Mouse (Mus musculus) hindbrain, embryonic 12.5 days (tissue): ENCODE results near the gene Krt12. TPM values are rescaled to one million over a fixed set of nuclear protein-coding genes. Genes with fewer than 3 reads are reported as not detected.

Experiments
- ATAC-seq: fragments of 200-750 bp; cut with Nextera tagmentation; 2 replicates; pipeline ENCODE4 v1.8.0; 2017; ENCODE audit warnings: moderate TSS enrichment; ENCODE audit not compliant: low FRiP score
- H3K27ac ChIP-seq: fragments of 300-500 bp; sonication (generic); 2 replicates; pipeline ENCODE4 v1.5.1; 2016; ENCODE audit warnings: mild to moderate bottlenecking
- H3K27me3 ChIP-seq: fragments of 300-500 bp; sonication (generic); 2 replicates; pipeline ENCODE4 v1.6.1; 2016; ENCODE audit warnings: mild to moderate bottlenecking
- H3K36me3 ChIP-seq: fragments of 300-500 bp; sonication (generic); 2 replicates; pipeline ENCODE4 v1.6.1; 2016; ENCODE audit warnings: mild to moderate bottlenecking
- H3K4me1 ChIP-seq: fragments of 300-500 bp; sonication (generic); 2 replicates; pipeline ENCODE4 v1.6.1; 2016
- H3K4me2 ChIP-seq: fragments of 300-500 bp; sonication (generic); replicated peaks from 2 replicates; pipeline ENCODE4 v1.6.1; 2016; ENCODE audit warnings: mild to moderate bottlenecking
- H3K4me3 ChIP-seq: fragments of 300-500 bp; sonication (generic); 2 replicates; pipeline ENCODE4 v1.5.1; 2016; ENCODE audit warnings: mild to moderate bottlenecking
- H3K9ac ChIP-seq: fragments of 300-500 bp; sonication (generic); 2 replicates; pipeline ENCODE4 v1.6.1; 2016; ENCODE audit warnings: mild to moderate bottlenecking, moderate library complexity
- H3K9me3 ChIP-seq: fragments of 300-500 bp; sonication (generic); replicated peaks from 2 replicates; pipeline ENCODE4 v1.6.1; 2016; ENCODE audit warnings: mild to moderate bottlenecking
- WGBS: fragments of 180-500 bp; shearing (Covaris S2); methylation state at CpG from one replicate; pipeline ENCODE4 v1.1.7; 2016; 5-methylcytosine and 5-hydroxymethylcytosine counted together
- polyA plus RNA-seq: library from polyadenylated mRNA; unstranded; fragments of >200 nt; fragmentation: Nextera tagmentation; extraction: Ambion mirVana; gene quantifications from 2 replicates; pipeline ENCODE4 v1.2.1, GENCODE M21; 2016

Gene Krt12
- polyA plus RNA-seq, 1 experiment from 2014 or later, result 0.12 TPM

- Histone ChIP-seq H3K36me3 (no peaks in the 10 kb centered on the region), H3K4me3 (no peak overlapping the region), H3K27me3 (no peaks in the 10 kb centered on the region), H3K27ac (no peak overlapping the region), H3K9me3 (no peaks in the 10 kb centered on the region), H3K4me2 (no peak overlapping the region), H3K9ac (no peak overlapping the region), H3K4me1 (no peaks in the 10 kb centered on the region)
- ATAC-seq, result no peak
- 83% methylated on average over 4 of the region's 4 CpGs for WGBS
Observed at GRCm38 (mm10) chr11:99436625-99437024, 14.6 kb upstream of the Krt12 start.

- Histone ChIP-seq H3K27ac (no peak overlapping the region), H3K4me1 (peaks cover 5% of the 10 kb centered on the region; the same call in 1 of the 2 replicates), H3K36me3 (no peaks in the 10 kb centered on the region), H3K4me3 (no peak overlapping the region), H3K9me3 (no peaks in the 10 kb centered on the region), H3K4me2 (no peak overlapping the region), H3K9ac (no peak overlapping the region), H3K27me3 (no peaks in the 10 kb centered on the region)
- ATAC-seq, result no peak
- 41% methylated on average over 12 of the region's 12 CpGs for WGBS
Observed at GRCm38 (mm10) chr11:99430670-99431069, 8.6 kb upstream of the Krt12 start.

DNA sequence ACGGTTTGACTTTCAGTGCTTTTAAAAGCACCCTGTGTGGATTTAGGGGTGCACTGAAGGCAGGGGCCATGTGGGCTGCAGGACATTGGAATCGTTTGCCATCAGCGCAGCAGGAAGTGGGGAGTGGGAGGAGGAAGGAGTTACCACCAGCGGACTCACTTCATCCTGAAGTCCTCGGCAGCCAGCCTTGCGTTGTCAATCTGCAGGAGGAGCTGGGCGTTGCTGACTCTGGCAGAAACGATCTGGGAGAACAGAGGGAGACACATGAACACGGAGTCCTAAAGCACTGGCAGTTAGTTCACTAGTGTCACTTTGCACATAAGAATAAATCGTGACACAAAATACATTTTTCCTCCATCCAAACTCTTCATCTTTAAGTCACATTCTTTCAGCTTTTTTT lies 1.5 kb downstream of the Krt12 start:
- H3K36me3 ChIP-seq, result no peaks in the 10 kb centered on the region
- no peak overlapping the region for H3K4me2 ChIP-seq
- 59% methylated on average over 10 of the region's 10 CpGs for WGBS
- no peak overlapping the region for H3K4me3 ChIP-seq
- no peaks in the 10 kb centered on the region for H3K4me1 ChIP-seq
- ATAC-seq, result no peak
- no peak overlapping the region for H3K27ac ChIP-seq
- peaks cover 5% of the 10 kb centered on the region; the same call in 1 of the 2 replicates for H3K27me3 ChIP-seq
- no peaks in the 10 kb centered on the region for H3K9me3 ChIP-seq
- no peak overlapping the region for H3K9ac ChIP-seq

DNA sequence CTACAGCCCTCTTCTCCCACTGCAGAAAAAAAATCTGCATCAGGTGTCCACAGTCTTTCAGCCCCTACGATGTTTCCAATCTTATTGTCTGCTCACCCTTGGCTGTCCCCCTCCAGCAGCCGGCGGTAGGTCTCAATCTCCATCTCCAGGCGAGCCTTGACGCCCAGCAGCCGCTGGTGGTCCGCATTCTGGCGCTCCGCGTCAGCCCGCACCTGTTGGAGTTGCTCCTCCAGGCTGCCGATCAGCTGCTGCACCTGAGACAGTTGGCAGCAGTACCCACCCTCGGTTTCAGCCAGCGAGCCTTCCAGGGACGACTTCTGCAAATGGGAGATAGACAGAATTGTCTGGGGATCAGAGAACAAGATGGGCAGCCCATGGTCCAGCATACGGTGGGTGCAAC lies 4.2 kb downstream of the Krt12 start:
- H3K4me2 ChIP-seq, result no peak overlapping the region
- peaks cover 5% of the 10 kb centered on the region; the same call in 1 of the 2 replicates for H3K27me3 ChIP-seq
- WGBS, result 67% methylated on average over 16 of the region's 16 CpGs
- no peak overlapping the region for H3K9ac ChIP-seq
- H3K4me3 ChIP-seq, result no peak overlapping the region
- no peaks in the 10 kb centered on the region for H3K36me3 ChIP-seq
- H3K9me3 ChIP-seq, result no peaks in the 10 kb centered on the region
- ATAC-seq, result no peak
- no peak overlapping the region for H3K27ac ChIP-seq
- no peaks in the 10 kb centered on the region for H3K4me1 ChIP-seq

GRCm38 (mm10) chr11:99416902-99417301 lies 5.2 kb downstream of the Krt12 start:
- H3K4me1 ChIP-seq, result no peaks in the 10 kb centered on the region
- H3K4me3 ChIP-seq, result no peak overlapping the region
- no peaks in the 10 kb centered on the region for H3K36me3 ChIP-seq
- peaks cover 5% of the 10 kb centered on the region; the same call in 1 of the 2 replicates for H3K27me3 ChIP-seq
- no peaks in the 10 kb centered on the region for H3K9me3 ChIP-seq
- no peak overlapping the region for H3K9ac ChIP-seq
- no peak overlapping the region for H3K27ac ChIP-seq
- H3K4me2 ChIP-seq, result no peak overlapping the region
- no peak for ATAC-seq
- WGBS, result 86% methylated on average over 13 of the region's 13 CpGs

- ATAC-seq, result no peak
- Histone ChIP-seq H3K4me3 (no peak overlapping the region), H3K27ac (no peak overlapping the region), H3K27me3 (peaks cover 5% of the 10 kb centered on the region; the same call in 1 of the 2 replicates), H3K4me2 (no peak overlapping the region), H3K9me3 (no peaks in the 10 kb centered on the region), H3K36me3 (no peaks in the 10 kb centered on the region), H3K9ac (no peak overlapping the region), H3K4me1 (no peaks in the 10 kb centered on the region)
- 92% methylated on average over 13 of the region's 13 CpGs for WGBS
Observed at GRCm38 (mm10) chr11:99414463-99415147, 7.5 kb downstream of the Krt12 start.

DNA sequence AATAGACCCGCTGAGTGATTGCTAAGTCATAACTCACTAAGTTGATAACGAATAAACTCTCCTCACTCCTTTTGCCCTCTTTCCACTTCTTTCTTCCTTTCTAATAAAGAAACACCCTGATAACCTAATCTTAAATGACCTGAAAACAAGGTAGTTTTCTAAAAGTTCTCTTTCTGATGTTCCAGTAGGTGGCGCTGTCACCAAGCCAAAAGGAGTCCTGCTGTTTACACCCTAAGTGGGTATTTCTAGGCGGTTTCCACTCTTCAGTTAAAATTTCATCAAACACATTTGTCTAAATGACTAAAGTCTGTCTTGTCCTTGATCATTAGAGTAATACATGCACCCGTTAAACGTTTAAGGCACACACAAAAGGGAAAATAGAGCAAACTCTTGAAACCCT lies 8.8 kb downstream of the Krt12 start:
- H3K4me2 ChIP-seq, result no peak overlapping the region
- no peak overlapping the region for H3K9ac ChIP-seq
- WGBS, result 21% methylated on average over 6 of the region's 6 CpGs
- H3K4me3 ChIP-seq, result no peak overlapping the region
- H3K4me1 ChIP-seq, result no peaks in the 10 kb centered on the region
- ATAC-seq, result no peak
- no peaks in the 10 kb centered on the region for H3K9me3 ChIP-seq
- no peak overlapping the region for H3K27ac ChIP-seq
- H3K27me3 ChIP-seq, result peaks cover 2% of the 10 kb centered on the region; the same call in 1 of the 2 replicates
- no peaks in the 10 kb centered on the region for H3K36me3 ChIP-seq

- no peak overlapping the region for H3K27ac ChIP-seq
- H3K9ac ChIP-seq, result no peak overlapping the region
- H3K9me3 ChIP-seq, result no peaks in the 10 kb centered on the region
- H3K27me3 ChIP-seq, result no peaks in the 10 kb centered on the region
- H3K4me1 ChIP-seq, result no peaks in the 10 kb centered on the region
- no peak for ATAC-seq
- 79% methylated on average over 10 of the region's 10 CpGs for WGBS
- no peaks in the 10 kb centered on the region for H3K36me3 ChIP-seq
- H3K4me3 ChIP-seq, result no peak overlapping the region
- no peak overlapping the region for H3K4me2 ChIP-seq
Observed at GRCm38 (mm10) chr11:99406186-99406585, 15.9 kb downstream of the Krt12 start.

DNA sequence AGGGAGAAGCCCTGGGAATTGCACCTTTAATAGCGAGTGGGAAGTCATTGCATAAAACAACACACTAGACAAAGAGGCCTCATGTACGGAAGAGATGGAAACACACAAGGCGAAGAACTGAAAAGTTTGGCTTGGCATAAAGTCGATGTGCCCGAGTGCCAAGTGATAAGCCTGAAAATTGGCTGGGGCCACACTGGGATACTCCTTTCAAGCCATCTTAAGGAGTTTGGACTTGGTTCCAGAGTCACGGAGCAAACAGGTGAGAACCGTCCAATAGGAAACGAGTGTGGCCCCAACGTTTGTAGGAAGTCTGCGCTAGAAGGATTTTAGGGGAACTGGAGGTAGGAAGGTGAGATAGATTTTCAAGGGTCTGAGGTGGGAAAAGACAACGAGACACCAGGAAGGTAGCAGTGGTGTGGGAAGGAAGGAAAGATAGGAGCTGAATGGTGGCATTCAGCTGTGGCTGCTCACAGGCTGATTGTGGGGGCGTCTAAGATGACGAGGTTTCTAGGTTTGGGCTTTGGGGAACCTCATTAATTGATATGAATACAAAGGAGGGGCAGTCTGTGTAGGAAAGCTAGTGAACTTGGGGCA lies 22.0 kb downstream of the Krt12 start:
- ATAC-seq, result no peak
- H3K9ac ChIP-seq, result no peak overlapping the region
- 0 out of 2 replicates have a peak, but pooled peaks cover 4% of the 10 kb centered on the region for H3K27me3 ChIP-seq
- no peaks in the 10 kb centered on the region for H3K9me3 ChIP-seq
- no peaks in the 10 kb centered on the region for H3K36me3 ChIP-seq
- H3K4me3 ChIP-seq, result no peak overlapping the region
- H3K4me1 ChIP-seq, result no peaks in the 10 kb centered on the region
- H3K4me2 ChIP-seq, result no peak overlapping the region
- H3K27ac ChIP-seq, result no peak overlapping the region
- 91% methylated on average over 13 of the region's 13 CpGs for WGBS

GRCm38 (mm10) chr11:99398832-99399231 lies 23.2 kb downstream of the Krt12 start:
- H3K27ac ChIP-seq, result no peak overlapping the region
- no peak for ATAC-seq
- no peaks in the 10 kb centered on the region for H3K36me3 ChIP-seq
- no peaks in the 10 kb centered on the region for H3K9me3 ChIP-seq
- no peak overlapping the region for H3K4me3 ChIP-seq
- H3K27me3 ChIP-seq, result 0 out of 2 replicates have a peak, but pooled peaks cover 4% of the 10 kb centered on the region
- no peak overlapping the region for H3K4me2 ChIP-seq
- no peak overlapping the region for H3K9ac ChIP-seq
- whole genome bisulfite sequencing, result 73% methylated on average over 8 of the region's 8 CpGs
- H3K4me1 ChIP-seq, result no peaks in the 10 kb centered on the region

- Histone ChIP-seq H3K27me3 (0 out of 2 replicates have a peak, but pooled peaks cover 4% of the 10 kb centered on the region), H3K4me3 (no peak overlapping the region), H3K4me2 (no peak overlapping the region), H3K36me3 (no peaks in the 10 kb centered on the region), H3K27ac (no peak overlapping the region), H3K9ac (no peak overlapping the region), H3K9me3 (no peaks in the 10 kb centered on the region), H3K4me1 (no peaks in the 10 kb centered on the region)
- no peak for ATAC-seq
- 74% methylated on average over 3 of the region's 3 CpGs for WGBS
Observed at GRCm38 (mm10) chr11:99398084-99398483, 24.0 kb downstream of the Krt12 start.

DNA sequence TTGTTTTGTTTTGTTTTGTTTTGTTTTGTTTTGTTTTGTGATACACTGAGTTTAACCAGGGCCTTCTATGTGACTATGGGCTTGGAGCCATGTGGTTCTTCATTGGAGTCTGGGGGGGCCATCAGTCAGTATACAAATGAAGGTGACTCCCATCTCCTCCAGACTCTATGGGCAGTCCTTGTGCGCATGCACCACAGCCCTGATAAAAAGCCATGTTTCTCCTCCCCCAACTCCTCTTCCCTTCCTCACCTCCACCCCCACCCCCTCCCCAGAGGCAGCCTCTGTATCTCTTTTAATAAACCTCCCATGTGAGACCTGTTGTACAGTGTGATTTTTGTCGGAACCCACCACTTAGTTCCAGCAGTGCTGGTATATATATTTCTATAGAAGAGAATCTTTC lies 25.4 kb downstream of the Krt12 start:
- H3K4me3 ChIP-seq, result no peak overlapping the region
- H3K36me3 ChIP-seq, result no peaks in the 10 kb centered on the region
- no peaks in the 10 kb centered on the region for H3K4me1 ChIP-seq
- no peak for ATAC-seq
- 0 out of 2 replicates have a peak, but pooled peaks cover 4% of the 10 kb centered on the region for H3K27me3 ChIP-seq
- no peak overlapping the region for H3K4me2 ChIP-seq
- no peak overlapping the region for H3K27ac ChIP-seq
- H3K9ac ChIP-seq, result no peak overlapping the region
- WGBS, result 91% methylated on average over 2 of the region's 2 CpGs
- H3K9me3 ChIP-seq, result no peaks in the 10 kb centered on the region

DNA sequence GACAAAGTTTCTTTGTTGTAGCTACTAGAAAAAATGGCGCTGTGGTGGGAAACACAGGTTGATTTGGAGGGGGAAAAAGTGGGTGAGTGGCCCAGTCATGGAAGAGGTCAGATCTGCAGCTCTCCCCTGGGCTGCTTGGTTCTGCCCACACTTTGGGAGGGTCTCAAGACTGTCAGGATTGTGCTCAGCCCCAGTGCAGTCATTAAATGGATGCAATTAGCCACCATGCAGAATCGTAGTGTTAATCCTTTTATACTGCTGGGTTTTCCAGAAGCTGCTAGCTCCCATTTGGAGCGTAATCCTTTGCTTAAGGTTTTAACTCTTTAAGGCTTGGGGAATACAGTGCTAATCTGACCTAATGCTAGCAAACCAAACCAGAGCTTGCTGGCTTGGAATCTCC lies 26.0 kb downstream of the Krt12 start:
- H3K4me2 ChIP-seq, result no peak overlapping the region
- no peaks in the 10 kb centered on the region for H3K36me3 ChIP-seq
- H3K4me3 ChIP-seq, result no peak overlapping the region
- ATAC-seq, result no peak
- H3K27ac ChIP-seq, result no peak overlapping the region
- no peaks in the 10 kb centered on the region for H3K4me1 ChIP-seq
- 0 out of 2 replicates have a peak, but pooled peaks cover 4% of the 10 kb centered on the region for H3K27me3 ChIP-seq
- H3K9ac ChIP-seq, result no peak overlapping the region
- H3K9me3 ChIP-seq, result no peaks in the 10 kb centered on the region
- WGBS, result 68% methylated on average over 3 of the region's 3 CpGs
